In genomic region chr14:10795498-10796075, GRCm38 (mm10) we compare ENCODE assay signal across 22 mouse cellular contexts.
DNase-seq lines count a peak whose midpoint lies in the region; ATAC-seq and TF ChIP-seq lines count a peak whose summit lies in the region.
"Had no signal": no experiment of that assay in that cellular context is flagged by ENCODE, and none has a peak within 500 bp of the region (broad histone marks: within the 10 kb centered on the region; RNA-seq: fewer than 3 reads in every experiment).

No protein-coding gene starts in this region.

- WGBS in embryonic facial prominence, embryonic 14.5 days: 57% methylated on average over 2 of the region's 2 CpGs
- 80% methylated on average over 2 of the region's 2 CpGs for WGBS in embryonic facial prominence, embryonic 10.5 days
- WGBS in kidney, postnatal 0 days: 63% methylated on average over 2 of the region's 2 CpGs
- WGBS in forebrain, postnatal 0 days: 19% methylated on average over 2 of the region's 2 CpGs

- no peaks in the 10 kb centered on the region for H3K4me1 ChIP-seq in embryonic facial prominence, embryonic 14.5 days (ENCODE audit: control insufficient read depth, insufficient read depth, low read length)
- H3K4me1 ChIP-seq in embryonic facial prominence, embryonic 10.5 days: no peaks in the 10 kb centered on the region
- H3K4me1 ChIP-seq in kidney, postnatal 0 days (replicated peaks; ENCODE audit: insufficient read depth, low read length): no peaks in the 10 kb centered on the region
- 0 out of 2 replicates have a peak, but pooled peaks cover 6% of the 10 kb centered on the region for H3K4me1 ChIP-seq in forebrain, postnatal 0 days (ENCODE audit: insufficient read depth)
- H3K4me1 ChIP-seq: liver, embryonic 12.5 days; neural tube, embryonic 13.5 days; stomach, embryonic 15.5 days had no signal

- ATAC-seq in embryonic facial prominence, embryonic 14.5 days (ENCODE audit: low read depth): peak; percentile 63; the same call in 1 of the 2 replicates
- ATAC-seq in kidney, postnatal 0 days (replicated peaks; ENCODE audit: low FRiP score, low read depth): no peak
- ATAC-seq in forebrain, postnatal 0 days: no peak
- ATAC-seq: inflammation-experienced regulatory T-cells, adult 6 months; liver, embryonic 12.5 days had no signal

- no peaks in the 10 kb centered on the region for H3K9me3 ChIP-seq in embryonic facial prominence, embryonic 14.5 days (ENCODE audit: control insufficient read depth, low read length)
- H3K9me3 ChIP-seq in embryonic facial prominence, embryonic 10.5 days: no peaks in the 10 kb centered on the region
- H3K9me3 ChIP-seq in kidney, postnatal 0 days (replicated peaks; ENCODE audit: low read length): no peaks in the 10 kb centered on the region
- H3K9me3 ChIP-seq in forebrain, postnatal 0 days (ENCODE audit: low read length): no peaks in the 10 kb centered on the region
- H3K9me3 ChIP-seq: liver, embryonic 12.5 days; neural tube, embryonic 13.5 days; stomach, embryonic 15.5 days had no signal

- H3K4me3 ChIP-seq in embryonic facial prominence, embryonic 14.5 days (ENCODE audit: low read depth, low read length): no peak overlapping the region
- H3K4me3 ChIP-seq in embryonic facial prominence, embryonic 10.5 days: no peak overlapping the region
- no peak overlapping the region for H3K4me3 ChIP-seq in kidney, postnatal 0 days (replicated peaks; ENCODE audit: low read depth, low read length)
- no peak overlapping the region for H3K4me3 ChIP-seq in forebrain, postnatal 0 days (ENCODE audit: low read depth, low read length)
- H3K4me3 ChIP-seq: gastrocnemius, adult 2 months; liver, embryonic 12.5 days; myocyte; neural tube, embryonic 13.5 days; stomach, embryonic 15.5 days had no signal

- no peak overlapping the region for H3K27ac ChIP-seq in embryonic facial prominence, embryonic 14.5 days (replicated peaks; ENCODE audit: low read depth, low read length)
- no peak overlapping the region for H3K27ac ChIP-seq in embryonic facial prominence, embryonic 10.5 days (replicated peaks)
- H3K27ac ChIP-seq in kidney, postnatal 0 days: no peak overlapping the region
- no peak overlapping the region for H3K27ac ChIP-seq in forebrain, postnatal 0 days (ENCODE audit: low read depth, low read length)
- H3K27ac ChIP-seq: gastrocnemius, adult 2 months; liver, embryonic 12.5 days; neural tube, embryonic 13.5 days; stomach, embryonic 15.5 days had no signal

- no peaks in the 10 kb centered on the region for H3K27me3 ChIP-seq in embryonic facial prominence, embryonic 14.5 days (replicated peaks; ENCODE audit: control insufficient read depth, insufficient read depth, low read length)
- no peaks in the 10 kb centered on the region for H3K27me3 ChIP-seq in embryonic facial prominence, embryonic 10.5 days (replicated peaks; ENCODE audit: low read depth, poor library complexity, severe bottlenecking)
- H3K27me3 ChIP-seq in kidney, postnatal 0 days (ENCODE audit: insufficient read depth, low read length): no peaks in the 10 kb centered on the region
- no peaks in the 10 kb centered on the region for H3K27me3 ChIP-seq in forebrain, postnatal 0 days (ENCODE audit: insufficient read depth, low read length)
- H3K27me3 ChIP-seq: liver, embryonic 12.5 days; neural tube, embryonic 13.5 days; stomach, embryonic 15.5 days had no signal

- no peaks in the 10 kb centered on the region for H3K36me3 ChIP-seq in embryonic facial prominence, embryonic 14.5 days (ENCODE audit: control insufficient read depth, insufficient read depth, low read length)
- no peaks in the 10 kb centered on the region for H3K36me3 ChIP-seq in embryonic facial prominence, embryonic 10.5 days (replicated peaks)
- no peaks in the 10 kb centered on the region for H3K36me3 ChIP-seq in kidney, postnatal 0 days (ENCODE audit: insufficient read depth, low read length)
- H3K36me3 ChIP-seq in forebrain, postnatal 0 days (ENCODE audit: insufficient read depth): no peaks in the 10 kb centered on the region
- H3K36me3 ChIP-seq: liver, embryonic 12.5 days; neural tube, embryonic 13.5 days; stomach, embryonic 15.5 days had no signal

- H3K4me2 ChIP-seq in embryonic facial prominence, embryonic 14.5 days (ENCODE audit: low read depth, low read length): no peak overlapping the region
- H3K4me2 ChIP-seq in kidney, postnatal 0 days (ENCODE audit: low read length): no peak overlapping the region
- H3K4me2 ChIP-seq in forebrain, postnatal 0 days (ENCODE audit: low read depth): no peak overlapping the region
- H3K4me2 ChIP-seq: liver, embryonic 12.5 days; neural tube, embryonic 13.5 days; stomach, embryonic 15.5 days had no signal

- no peak overlapping the region for H3K9ac ChIP-seq in embryonic facial prominence, embryonic 14.5 days (ENCODE audit: low read depth, low read length)
- no peak overlapping the region for H3K9ac ChIP-seq in kidney, postnatal 0 days (ENCODE audit: low read depth, low read length)
- H3K9ac ChIP-seq in forebrain, postnatal 0 days: no peak overlapping the region
- H3K9ac ChIP-seq: liver, embryonic 12.5 days; neural tube, embryonic 13.5 days; stomach, embryonic 15.5 days had no signal

- no peak for TF ChIP-seq CTCF in kidney, postnatal 0 days (IDR thresholded peaks at IDR 0.05; ENCODE audit: low read depth)
- TF ChIP-seq CTCF in forebrain, postnatal 0 days (IDR thresholded peaks at IDR 0.05; ENCODE audit: low read depth): no peak

- DNase-seq in embryonic facial prominence, embryonic 14.5 days (ENCODE audit: low spot score): peak; percentile 82
- no peak for DNase-seq in embryonic facial prominence, embryonic 10.5 days (ENCODE audit: low spot score)
- DNase-seq in kidney, postnatal 0 days (ENCODE audit: low spot score): peak; percentile 54
- DNase-seq in kidney, postnatal 4 days: no peak
- peak; percentile 40 for DNase-seq in Muller cell, postnatal 12 days (ENCODE audit: inconsistent ontology term)
- DNase-seq in forebrain, postnatal 0 days: peak; percentile 26
- no peak for DNase-seq in urinary bladder, postnatal 14 days (ENCODE audit: low spot score)
- DNase-seq in left cerebral cortex, adult 18-20 months (ENCODE audit: low spot score in 2 of 2): no peak
- DNase-seq: adrenal gland, postnatal 36 days; cerebellum, adult 11-12 months; gastrocnemius, adult 2 months; kidney, adult 18-20 months; lung, adult 2 months; lung, postnatal 36 days; right cerebral cortex, adult 18-20 months; right cerebral cortex, postnatal 4 days; thymus, postnatal 25 days had no signal

Comparison
In these comparisons a context has a peak if more than half of its experiments do, and no peak if none do; other contexts are left out.
1. DNase-seq: peak in embryonic facial prominence, embryonic 14.5 days (single experiment), kidney, postnatal 0 days (single experiment), Muller cell, postnatal 12 days (single experiment) and forebrain, postnatal 0 days (single experiment); none in embryonic facial prominence, embryonic 10.5 days (single experiment), kidney, postnatal 4 days (0 of 2), urinary bladder, postnatal 14 days (single experiment) and left cerebral cortex, adult 18-20 months (0 of 2).